Mouse (Mus musculus) adrenal gland, adult (tissue): ENCODE measurements around the gene Tshz2.

Source experiments
- DNase-seq, 2 experiments: peaks; one replicate each; pipeline ENCODE4 v3.0.0; 2022 to 2023; ENCODE audit warnings: low spot score in 1 of 2; ENCODE audit not compliant: inconsistent age in 2 of 2

The Tshz2 gene

GRCm38 (mm10) chr2:169859078-169859855 is 226.5 kb downstream of the Tshz2 start:
- no peak for DNase-seq

GRCm38 (mm10) chr2:169860895-169861294 is 228.1 kb downstream of the Tshz2 start:
- no peak for DNase-seq

GRCm38 (mm10) chr2:169862701-169863100 is 229.9 kb downstream of the Tshz2 start:
- DNase-seq, result no peak

- DNase-seq, result no peak
Observed at GRCm38 (mm10) chr2:169869468-169869867, 236.7 kb downstream of the Tshz2 start.

DNA sequence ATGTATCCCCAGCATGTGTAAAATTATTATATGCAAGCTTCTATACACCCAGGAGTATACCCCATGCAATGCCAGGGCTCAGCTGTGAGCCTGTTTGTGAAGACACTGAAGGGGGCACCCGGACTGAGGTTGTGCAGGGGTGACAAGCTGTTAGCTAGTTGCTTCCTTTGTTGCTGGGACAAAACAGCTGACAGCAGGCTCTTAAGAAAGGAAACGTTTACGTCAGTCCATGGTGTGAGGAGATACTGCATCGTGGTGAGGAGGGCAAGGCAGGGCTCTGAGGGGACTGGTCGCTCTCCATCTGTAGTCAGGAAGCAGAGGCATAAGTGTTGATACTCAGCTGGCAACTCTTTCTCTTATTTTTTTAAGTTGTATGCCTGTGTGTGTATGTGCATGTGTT is 237.7 kb downstream of the Tshz2 start:
- DNase-seq, result no peak

DNA sequence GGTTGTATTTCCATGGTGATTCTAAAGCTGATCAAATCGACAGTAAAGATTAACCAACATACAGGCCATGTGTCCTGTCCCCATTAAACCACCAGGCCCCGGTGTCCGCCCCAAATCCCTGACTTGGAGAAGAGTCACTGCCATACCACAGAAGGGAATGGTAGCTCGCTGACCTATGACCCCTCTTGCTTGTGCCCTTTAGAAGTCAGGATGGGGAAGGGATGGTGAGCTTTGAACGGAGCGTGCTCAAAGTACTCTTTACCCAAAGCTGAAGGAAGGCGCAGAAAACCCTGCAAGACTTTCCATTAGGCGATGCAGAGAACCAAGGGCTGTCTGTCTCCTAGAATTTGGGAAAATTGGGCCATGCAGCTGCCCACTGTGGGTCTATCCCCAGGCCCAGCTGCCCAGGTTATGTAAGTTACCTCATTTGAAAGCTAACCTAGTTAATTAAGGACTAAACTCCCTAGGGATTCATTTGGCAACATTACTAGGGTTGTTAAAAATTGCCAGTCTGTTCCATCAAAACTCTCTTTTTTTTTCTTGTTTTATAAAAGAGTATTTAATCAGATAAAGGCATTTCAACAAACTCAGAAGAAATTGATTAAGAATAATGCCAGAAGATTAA is 238.7 kb downstream of the Tshz2 start:
- no peak for DNase-seq

DNA sequence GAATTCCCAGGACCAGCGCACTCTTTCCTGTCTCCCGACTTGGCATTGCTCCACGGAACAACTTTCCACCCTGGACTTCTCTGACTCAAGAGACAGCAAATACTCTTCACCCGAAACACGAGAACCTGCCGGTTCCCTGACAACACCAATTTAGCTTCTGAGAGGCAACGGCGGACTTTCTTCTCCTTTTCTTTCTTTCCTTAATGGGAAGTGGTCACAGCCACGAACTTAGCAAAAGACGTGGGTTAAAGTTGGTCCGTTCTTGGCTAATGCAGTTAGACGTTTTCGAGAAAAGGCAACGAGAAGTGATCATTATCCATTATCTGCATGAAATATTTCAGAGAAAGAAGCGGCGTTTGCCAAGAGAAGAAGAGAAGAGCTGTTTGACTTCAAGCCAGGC is 240.6 kb downstream of the Tshz2 start:
- no peak for DNase-seq

- no peak for DNase-seq
Observed at GRCm38 (mm10) chr2:169887921-169888320, 255.1 kb downstream of the Tshz2 start.

- DNase-seq, result no peak
Observed at GRCm38 (mm10) chr2:169892441-169893038, 259.7 kb downstream of the Tshz2 start.

DNA sequence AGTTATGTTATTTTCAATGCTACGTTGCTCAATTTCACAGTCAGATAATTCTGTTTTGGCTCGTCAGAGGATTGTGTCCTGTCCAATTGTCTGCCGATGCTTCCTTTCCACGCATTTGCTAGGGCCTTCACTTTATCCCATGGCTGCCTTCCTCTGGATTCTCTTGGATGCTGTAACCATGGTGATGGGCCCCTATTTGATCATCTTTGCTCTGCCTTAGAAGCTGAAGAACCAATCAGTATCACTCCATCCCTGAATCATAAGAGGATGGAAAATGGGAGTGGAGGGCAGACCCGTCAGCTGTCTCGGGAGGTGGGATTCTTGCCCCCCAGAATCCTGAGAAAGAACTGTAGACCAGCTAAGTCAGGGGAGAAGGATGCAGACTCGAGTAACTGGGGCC is 270.1 kb downstream of the Tshz2 start:
- no peak for DNase-seq

GRCm38 (mm10) chr2:169906396-169906795 is 273.6 kb downstream of the Tshz2 start:
- DNase-seq, result no peak

GRCm38 (mm10) chr2:169907979-169908378 is 275.2 kb downstream of the Tshz2 start:
- DNase-seq, result peak; percentile 53 to 72

DNA sequence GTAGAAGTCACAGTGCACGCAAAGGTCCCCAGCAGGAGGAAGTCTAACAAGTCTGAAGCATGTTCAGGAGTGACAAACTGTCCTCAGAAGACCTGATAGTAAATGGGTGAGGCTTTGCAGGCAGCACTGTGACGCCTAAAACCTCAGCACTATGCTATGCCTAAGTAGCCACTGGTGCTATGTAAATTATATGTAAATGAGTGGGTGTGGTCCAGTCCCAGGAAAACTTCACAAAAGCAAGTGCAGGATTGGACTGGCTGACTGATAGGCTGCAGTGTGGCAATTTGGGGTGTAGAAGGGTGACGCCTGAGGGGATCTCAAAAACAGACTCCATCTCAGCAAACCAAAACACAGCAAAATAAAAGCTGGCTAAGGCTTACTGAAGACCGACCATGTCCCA is 277.8 kb downstream of the Tshz2 start:
- no peak for DNase-seq

DNA sequence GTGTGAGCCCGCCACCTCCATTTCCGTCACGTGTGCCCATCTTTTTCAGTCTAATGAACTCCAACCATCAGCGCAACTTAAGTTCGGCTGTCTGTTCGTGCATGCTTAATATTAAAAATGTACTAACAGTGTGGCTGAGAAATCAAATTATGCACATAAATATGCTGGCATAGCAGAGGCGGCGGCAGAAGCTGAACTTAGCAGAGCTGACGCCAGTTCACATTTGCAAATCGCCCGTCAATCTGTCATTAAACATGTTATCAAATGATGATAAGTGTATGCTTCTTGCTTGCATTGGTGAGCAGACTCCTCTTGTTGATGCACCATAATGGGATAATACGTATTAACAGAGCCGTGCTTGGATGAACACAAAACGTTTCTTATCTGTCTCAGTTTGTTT is 280.0 kb downstream of the Tshz2 start:
- DNase-seq, result no peak

- no peak for DNase-seq
Observed at GRCm38 (mm10) chr2:169914903-169915302, 282.1 kb downstream of the Tshz2 start.

DNA sequence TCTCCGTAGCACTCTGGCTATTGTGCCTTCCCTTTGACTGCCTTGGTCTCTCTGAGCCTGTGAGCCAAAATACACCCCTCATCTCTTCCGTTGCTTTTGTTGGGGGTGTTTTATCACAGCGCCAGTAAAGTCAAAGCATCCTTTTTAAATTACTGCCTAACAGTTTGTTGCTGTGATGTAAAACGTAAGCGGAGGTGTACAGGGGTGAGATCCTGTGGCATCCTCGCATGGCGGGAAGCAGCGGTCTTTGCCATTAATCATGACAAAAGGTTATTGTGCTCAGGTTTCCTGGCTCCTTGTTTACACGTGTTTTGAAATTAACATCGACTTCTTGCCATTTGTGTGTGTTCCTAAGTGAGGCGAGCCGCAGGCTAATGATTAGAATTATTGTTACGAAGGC is 282.5 kb downstream of the Tshz2 start:
- no peak for DNase-seq

GRCm38 (mm10) chr2:169919111-169919695 is 286.4 kb downstream of the Tshz2 start:
- peak; percentile 41 to 79 for DNase-seq

DNA sequence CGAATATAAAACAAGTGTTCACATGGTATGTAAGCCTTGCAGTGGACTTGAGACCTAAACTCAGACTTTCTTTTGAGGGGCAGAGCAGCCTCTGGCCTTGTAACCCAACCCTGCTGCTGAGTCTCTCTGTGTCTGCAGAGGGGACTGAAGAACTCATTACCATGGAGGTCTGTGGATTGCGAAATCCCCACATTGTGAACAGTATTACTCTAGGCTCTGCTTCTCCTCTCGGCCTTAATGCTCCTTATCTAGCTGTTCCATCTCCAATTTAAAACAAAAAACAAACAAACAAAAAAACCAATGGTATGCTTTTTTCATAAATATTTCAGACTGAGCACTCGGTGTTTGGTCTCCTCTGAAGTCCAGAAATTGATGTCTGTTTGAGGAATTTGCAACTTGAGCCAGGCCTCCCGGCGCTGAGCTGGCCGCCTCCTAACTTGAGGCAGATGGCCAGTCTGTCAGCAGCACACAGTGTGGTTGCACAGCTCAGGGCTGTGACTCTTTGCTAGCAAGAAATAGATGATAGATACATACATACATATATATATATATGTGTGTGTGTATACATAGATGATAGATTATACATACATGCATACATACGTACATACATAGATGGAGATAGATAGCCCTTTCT is 291.5 kb downstream of the Tshz2 start:
- DNase-seq, result no peak

- no peak for DNase-seq
Observed at GRCm38 (mm10) chr2:169925466-169925865, 292.7 kb downstream of the Tshz2 start.

GRCm38 (mm10) chr2:169926016-169926415 is 293.2 kb downstream of the Tshz2 start:
- peak in 1 of 2 experiments; percentile 45 for DNase-seq

DNA sequence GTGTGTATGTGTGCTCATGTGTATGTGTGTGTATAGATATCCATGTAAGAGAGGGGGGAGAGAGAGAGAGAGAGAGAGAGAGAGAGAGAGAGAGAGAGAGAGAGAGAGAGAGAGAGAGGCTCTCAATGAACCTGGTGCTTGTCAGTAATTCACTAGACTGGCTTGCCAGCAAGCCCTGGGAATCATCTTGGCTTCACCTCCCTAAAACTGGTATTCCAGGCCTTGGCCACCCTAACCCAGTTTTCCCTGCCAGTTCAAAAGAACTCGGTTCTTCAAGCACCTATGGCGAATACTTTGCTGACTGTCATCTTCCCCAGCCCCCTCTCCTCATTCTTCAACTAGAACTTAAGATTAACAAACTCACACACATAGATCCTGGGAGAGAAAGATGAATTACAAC is 294.6 kb downstream of the Tshz2 start:
- no peak for DNase-seq
